Mouse (Mus musculus): Measurements from ENCODE around the gene Sart1. TPM values are rescaled to one million over a fixed set of nuclear protein-coding genes. Genes with fewer than 3 reads are reported as not detected.
A peak's percentile ranks its signal among the peaks of the same experiment; 100 is the strongest.
"Not testable (repeated sequence)": the region's sequence is repeated elsewhere in the genome, so short reads cannot be mapped to it uniquely, and the experiment has no call there.

Sart1 gene
- polyA plus RNA-seq, 1 experiment, result 15.8 TPM

- TF ChIP-seq GATA1 (IDR thresholded peaks at IDR 0.05; ENCODE audit: low read length) (no peak), TAL1 (IDR thresholded peaks at IDR 0.05; ENCODE audit: low read length) (no peak)
- Histone ChIP-seq H3K27me3 (ENCODE audit: control insufficient read depth) (no peaks in the 10 kb centered on the region), H3K4me1 (ENCODE audit: control insufficient read depth) (peaks cover 2% of the 10 kb centered on the region; the same call in 1 of the 2 replicates), H3K36me3 (ENCODE audit: control insufficient read depth) (no peaks in the 10 kb centered on the region), H3K4me3 (replicated peaks) (peak overlapping the region; percentile 47), H3K9me3 (ENCODE audit: control insufficient read depth, low read length) (no peaks in the 10 kb centered on the region)
These were observed 18.6 kb upstream of the Sart1 start for GRCm38 (mm10) chr19:5407133-5407532.

GRCm38 (mm10) chr19:5406531-5407126 lies 18.1 kb upstream of the Sart1 start:
- H3K4me1 ChIP-seq (ENCODE audit: control insufficient read depth); H3K27me3 ChIP-seq (ENCODE audit: control insufficient read depth); H3K9me3 ChIP-seq (ENCODE audit: control insufficient read depth, low read length); H3K36me3 ChIP-seq (ENCODE audit: control insufficient read depth): not testable (repeated sequence)
- H3K4me3 ChIP-seq (replicated peaks), result peak overlapping the region; percentile 47

- Histone ChIP-seq H3K27me3 (ENCODE audit: control insufficient read depth) (no peaks in the 10 kb centered on the region), H3K9me3 (ENCODE audit: control insufficient read depth, low read length) (no peaks in the 10 kb centered on the region), H3K4me3 (replicated peaks) (peak overlapping the region; percentile 26), H3K36me3 (ENCODE audit: control insufficient read depth) (no peaks in the 10 kb centered on the region), H3K4me1 (ENCODE audit: control insufficient read depth) (peaks cover 2% of the 10 kb centered on the region; the same call in 1 of the 2 replicates)
- TF ChIP-seq TAL1 (IDR thresholded peaks at IDR 0.05; ENCODE audit: low read length) (no peak), GATA1 (IDR thresholded peaks at IDR 0.05; ENCODE audit: low read length) (no peak)
These were observed 17.4 kb upstream of the Sart1 start for GRCm38 (mm10) chr19:5405924-5406323.

- Histone ChIP-seq H3K4me1 (ENCODE audit: control insufficient read depth) (no peaks in the 10 kb centered on the region; the same call in 1 of the 2 replicates), H3K27me3 (ENCODE audit: control insufficient read depth) (no peaks in the 10 kb centered on the region), H3K9me3 (ENCODE audit: control insufficient read depth, low read length) (no peaks in the 10 kb centered on the region), H3K4me3 (replicated peaks) (no peak within 1 kb of the TSS), H3K36me3 (ENCODE audit: control insufficient read depth) (no peaks in the 10 kb centered on the region)
- TF ChIP-seq TAL1 (IDR thresholded peaks at IDR 0.05; ENCODE audit: low read length), result no peak
- no peak for TF ChIP-seq GATA1 (IDR thresholded peaks at IDR 0.05; ENCODE audit: low read length)
These were observed 13.8 kb upstream of the Sart1 start, which contains the start of gene Tsga10ip for GRCm38 (mm10) chr19:5402293-5402692. Gene Tsga10ip, minus strand, starts transcription at chr19:5402526.

GRCm38 (mm10) chr19:5401073-5401472 lies 12.6 kb upstream of the Sart1 start:
- not testable (repeated sequence) for H3K27me3 ChIP-seq (ENCODE audit: control insufficient read depth); H3K36me3 ChIP-seq (ENCODE audit: control insufficient read depth); H3K4me3 ChIP-seq (replicated peaks); H3K4me1 ChIP-seq (ENCODE audit: control insufficient read depth); H3K9me3 ChIP-seq (ENCODE audit: control insufficient read depth, low read length)

GRCm38 (mm10) chr19:5395371-5395770 lies 6.9 kb upstream of the Sart1 start:
- H3K4me1 ChIP-seq (ENCODE audit: control insufficient read depth), result peaks cover 9% of the 10 kb centered on the region
- no peaks in the 10 kb centered on the region for H3K27me3 ChIP-seq (ENCODE audit: control insufficient read depth)
- H3K9me3 ChIP-seq (ENCODE audit: control insufficient read depth, low read length), result no peaks in the 10 kb centered on the region
- TF ChIP-seq TAL1 (IDR thresholded peaks at IDR 0.05; ENCODE audit: low read length) (no peak), GATA1 (IDR thresholded peaks at IDR 0.05; ENCODE audit: low read length) (no peak)
- H3K4me3 ChIP-seq (replicated peaks), result no peak overlapping the region
- H3K36me3 ChIP-seq (ENCODE audit: control insufficient read depth), result no peaks in the 10 kb centered on the region

GRCm38 (mm10) chr19:5394168-5394567 lies 5.7 kb upstream of the Sart1 start:
- Histone ChIP-seq H3K4me3 (replicated peaks) (no peak overlapping the region), H3K9me3 (ENCODE audit: control insufficient read depth, low read length) (no peaks in the 10 kb centered on the region), H3K36me3 (ENCODE audit: control insufficient read depth) (no peaks in the 10 kb centered on the region), H3K27me3 (ENCODE audit: control insufficient read depth) (no peaks in the 10 kb centered on the region), H3K4me1 (ENCODE audit: control insufficient read depth) (peaks cover 21% of the 10 kb centered on the region)
- TF ChIP-seq TAL1 (IDR thresholded peaks at IDR 0.05; ENCODE audit: low read length) (no peak), GATA1 (IDR thresholded peaks at IDR 0.05; ENCODE audit: low read length) (no peak)

- H3K27me3 ChIP-seq (ENCODE audit: control insufficient read depth), result no peaks in the 10 kb centered on the region
- H3K4me3 ChIP-seq (replicated peaks), result no peak overlapping the region
- H3K36me3 ChIP-seq (ENCODE audit: control insufficient read depth), result no peaks in the 10 kb centered on the region
- H3K4me1 ChIP-seq (ENCODE audit: control insufficient read depth), result peaks cover 29% of the 10 kb centered on the region
- TF ChIP-seq GATA1 (IDR thresholded peaks at IDR 0.05; ENCODE audit: low read length) (no peak), TAL1 (IDR thresholded peaks at IDR 0.05; ENCODE audit: low read length) (no peak)
- H3K9me3 ChIP-seq (ENCODE audit: control insufficient read depth, low read length), result no peaks in the 10 kb centered on the region
These were observed 4.4 kb upstream of the Sart1 start for GRCm38 (mm10) chr19:5392892-5393291.

- Histone ChIP-seq H3K9me3 (ENCODE audit: control insufficient read depth, low read length) (no peaks in the 10 kb centered on the region), H3K4me3 (replicated peaks) (peak overlapping the region; percentile 100), H3K36me3 (ENCODE audit: control insufficient read depth) (peaks cover 16% of the 10 kb centered on the region), H3K4me1 (ENCODE audit: control insufficient read depth) (peaks cover 51% of the 10 kb centered on the region), H3K27me3 (ENCODE audit: control insufficient read depth) (no peaks in the 10 kb centered on the region)
- TF ChIP-seq TAL1 (IDR thresholded peaks at IDR 0.05; ENCODE audit: low read length) (no peak), GATA1 (IDR thresholded peaks at IDR 0.05; ENCODE audit: low read length) (no peak)
These were observed 1.9 kb upstream of the Sart1 start for GRCm38 (mm10) chr19:5390416-5390815.

- no peaks in the 10 kb centered on the region for H3K27me3 ChIP-seq (ENCODE audit: control insufficient read depth)
- H3K9me3 ChIP-seq (ENCODE audit: control insufficient read depth, low read length), result no peaks in the 10 kb centered on the region
- peak overlapping the region; percentile 100 for H3K4me3 ChIP-seq (replicated peaks)
- peaks cover 24% of the 10 kb centered on the region for H3K36me3 ChIP-seq (ENCODE audit: control insufficient read depth)
- TF ChIP-seq GATA1 (IDR thresholded peaks at IDR 0.05; ENCODE audit: low read length), result no peak
- TF ChIP-seq TAL1 (IDR thresholded peaks at IDR 0.05; ENCODE audit: low read length), result no peak
- peaks cover 53% of the 10 kb centered on the region for H3K4me1 ChIP-seq (ENCODE audit: control insufficient read depth)
These were observed 1.1 kb upstream of the Sart1 start for GRCm38 (mm10) chr19:5389647-5390046.
